Mouse (Mus musculus) retina, postnatal 7 days (tissue): ENCODE data around the gene Pik3c2g.

Source experiments
- DNase-seq: peaks from one replicate; pipeline ENCODE4 v3.0.0-alpha.2; 2012; ENCODE audit warnings: low read depth, low spot score

Gene Pik3c2g

GRCm38 (mm10) chr6:139586892-139587291, at the start of gene Pik3c2g:
TSS of gene Pik3c2g (plus strand) at chr6:139587221.
- DNase-seq, result no peak

- DNase-seq, result no peak
Observed at GRCm38 (mm10) chr6:139538469-139538868, 48.6 kb upstream of the Pik3c2g start.

GRCm38 (mm10) chr6:139555537-139556179, 31.4 kb upstream of the Pik3c2g start:
- DNase-seq, result no peak

- no peak for DNase-seq
Observed at GRCm38 (mm10) chr6:139569211-139569610, 17.8 kb upstream of the Pik3c2g start.

DNA sequence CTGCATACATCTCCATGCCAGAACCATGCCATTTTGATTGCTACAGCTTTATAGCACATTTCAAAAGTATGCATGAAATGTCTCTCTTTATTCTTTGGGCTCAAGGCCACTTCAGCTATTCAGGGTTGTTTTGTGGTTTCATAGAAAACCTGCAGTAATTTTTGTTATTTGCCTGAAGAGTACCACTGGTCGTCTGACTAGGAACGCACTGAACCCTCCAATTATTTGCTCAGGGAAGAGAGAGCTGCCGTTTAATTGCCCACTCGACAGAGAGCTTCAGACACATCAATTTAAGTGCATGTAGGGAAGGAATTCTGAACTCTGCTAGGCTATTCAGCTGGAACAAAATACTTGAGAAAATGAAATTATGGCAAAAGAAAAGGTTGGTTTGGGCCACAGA, 11.2 kb upstream of the Pik3c2g start:
- DNase-seq, result no peak

DNA sequence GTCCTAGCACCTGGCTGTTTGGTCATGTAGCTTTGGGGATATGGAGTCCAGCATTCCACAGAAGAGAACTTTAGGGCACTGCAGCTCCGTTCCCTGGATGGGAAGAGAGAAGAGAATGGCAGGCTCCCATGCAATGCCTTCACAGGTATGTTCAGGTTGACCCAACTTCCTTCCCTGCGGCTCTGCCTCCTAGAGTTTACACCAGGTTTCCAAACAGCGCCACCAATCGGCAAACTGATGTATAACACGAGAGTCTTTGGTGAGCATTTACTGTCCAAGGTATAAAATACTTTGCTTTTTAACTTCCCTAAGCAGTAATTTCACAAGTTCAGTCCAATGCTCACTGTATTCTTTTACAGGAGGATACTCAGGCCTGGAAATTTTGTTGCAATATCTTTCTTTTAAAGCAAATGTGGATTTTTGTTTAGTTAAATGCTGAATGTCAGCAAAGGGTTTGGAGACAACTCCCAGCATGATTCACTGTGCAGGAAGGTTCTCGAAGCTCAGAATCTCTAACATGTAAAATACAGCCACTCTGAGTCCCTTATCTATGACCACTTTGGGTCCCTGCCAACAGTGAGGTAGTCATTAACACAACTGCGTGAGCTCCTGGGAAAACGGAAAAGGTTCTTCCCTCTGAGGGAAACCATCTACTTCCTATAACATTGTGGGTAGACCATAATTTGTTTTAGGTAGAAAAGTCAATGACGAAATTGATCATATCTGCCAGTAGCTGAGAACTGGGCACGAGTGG, 10.6 kb upstream of the Pik3c2g start:
- no peak for DNase-seq

- peak; percentile 9 for DNase-seq
Observed at GRCm38 (mm10) chr6:139577026-139577861, 9.8 kb upstream of the Pik3c2g start.

DNA sequence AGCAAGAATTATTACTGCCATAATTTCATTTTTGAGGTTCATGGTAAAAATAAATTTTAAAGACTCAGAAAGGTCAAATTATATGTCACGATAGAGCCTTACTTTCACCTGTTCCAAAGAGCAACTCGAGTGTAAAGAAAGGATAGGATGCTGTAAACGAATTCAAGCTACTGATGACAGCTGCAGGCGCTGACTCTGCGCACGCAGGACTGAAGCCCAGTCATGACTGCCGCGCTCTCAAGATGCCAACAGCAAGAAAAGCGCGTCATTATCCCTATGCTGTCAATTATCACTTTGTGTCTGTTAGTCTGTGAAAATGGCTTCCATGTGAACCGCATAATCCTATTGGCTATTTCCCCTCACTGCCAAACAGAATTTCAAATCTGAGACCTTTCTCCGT, 457 bp downstream of the Pik3c2g start:
- no peak for DNase-seq

- no peak for DNase-seq
Observed at GRCm38 (mm10) chr6:139588409-139588808, 1.4 kb downstream of the Pik3c2g start.

- DNase-seq, result peak; percentile 71
Observed at GRCm38 (mm10) chr6:139589291-139589690, 2.3 kb downstream of the Pik3c2g start.

- no peak for DNase-seq
Observed at GRCm38 (mm10) chr6:139589854-139590253, 2.8 kb downstream of the Pik3c2g start.

- no peak for DNase-seq
Observed at GRCm38 (mm10) chr6:139592081-139592480, 5.1 kb downstream of the Pik3c2g start.

- no peak for DNase-seq
Observed at GRCm38 (mm10) chr6:139596433-139596832, 9.4 kb downstream of the Pik3c2g start.

DNA sequence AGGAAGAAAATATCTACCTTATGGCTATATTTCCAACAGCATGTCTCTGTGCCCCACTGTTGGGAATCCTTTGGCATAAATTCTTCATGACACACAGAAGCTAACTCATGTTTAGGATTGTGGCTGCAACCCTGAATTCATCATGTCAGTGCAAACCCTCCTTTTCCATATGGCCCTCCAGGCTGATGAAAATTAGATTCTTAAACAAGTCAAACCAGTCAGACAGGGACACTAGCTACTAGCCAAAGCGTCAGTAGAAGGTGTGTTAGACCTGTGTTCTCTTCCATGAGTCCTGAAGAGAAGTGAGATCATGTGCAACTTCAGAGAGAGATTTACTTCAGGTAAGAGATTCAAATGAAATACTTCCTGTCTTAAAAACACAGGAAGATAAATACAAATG, 12.2 kb downstream of the Pik3c2g start:
- DNase-seq, result no peak

DNA sequence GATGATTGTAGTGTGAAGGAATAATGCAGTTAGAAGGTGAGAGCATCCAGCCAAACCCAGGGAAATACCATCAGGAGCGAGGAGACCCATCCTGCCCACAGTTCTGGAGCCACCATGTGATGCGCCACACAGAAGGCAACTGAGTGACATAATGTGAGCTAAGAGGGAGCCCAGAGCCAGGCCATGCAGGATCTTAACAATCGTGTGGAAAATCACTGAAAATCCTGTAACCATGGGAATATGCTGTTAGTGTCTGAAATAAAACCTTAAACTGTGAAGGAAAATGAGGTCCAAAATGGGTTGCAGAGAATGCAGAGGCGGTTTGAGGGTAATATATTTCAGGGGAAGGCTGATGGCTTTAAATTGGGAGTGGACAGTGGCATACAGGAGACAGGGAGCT, 31.8 kb downstream of the Pik3c2g start:
- DNase-seq, result no peak

GRCm38 (mm10) chr6:139624756-139625155, 37.7 kb downstream of the Pik3c2g start:
- DNase-seq, result no peak

- DNase-seq, result no peak
Observed at GRCm38 (mm10) chr6:139634561-139634960, 47.5 kb downstream of the Pik3c2g start.

- DNase-seq, result peak; percentile 11
Observed at GRCm38 (mm10) chr6:139655399-139655798, 68.4 kb downstream of the Pik3c2g start.

DNA sequence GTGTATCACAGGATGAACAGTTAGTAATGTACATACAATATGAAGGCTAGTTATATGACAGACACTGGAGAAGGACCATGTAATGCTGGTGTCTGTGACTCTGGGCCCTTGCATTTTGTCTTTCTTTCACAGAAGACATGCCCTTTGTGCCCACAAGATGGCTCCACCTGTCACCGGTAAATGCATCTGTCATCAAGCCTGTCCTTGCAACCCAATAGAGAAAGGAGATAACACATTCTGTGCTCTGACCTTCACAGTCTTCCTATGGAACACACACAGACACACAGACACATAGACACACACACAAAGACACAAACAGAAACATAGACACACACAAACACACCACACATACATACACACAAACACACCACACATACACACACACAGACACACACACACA, 75.4 kb downstream of the Pik3c2g start:
- DNase-seq, result peak; percentile 11

- DNase-seq, result no peak
Observed at GRCm38 (mm10) chr6:139718416-139718984, 131.5 kb downstream of the Pik3c2g start.

- no peak for DNase-seq
Observed at GRCm38 (mm10) chr6:139719639-139720221, 132.7 kb downstream of the Pik3c2g start.
